Comparison of ENCODE assay signal across 9 mouse cellular contexts in the genomic region with DNA sequence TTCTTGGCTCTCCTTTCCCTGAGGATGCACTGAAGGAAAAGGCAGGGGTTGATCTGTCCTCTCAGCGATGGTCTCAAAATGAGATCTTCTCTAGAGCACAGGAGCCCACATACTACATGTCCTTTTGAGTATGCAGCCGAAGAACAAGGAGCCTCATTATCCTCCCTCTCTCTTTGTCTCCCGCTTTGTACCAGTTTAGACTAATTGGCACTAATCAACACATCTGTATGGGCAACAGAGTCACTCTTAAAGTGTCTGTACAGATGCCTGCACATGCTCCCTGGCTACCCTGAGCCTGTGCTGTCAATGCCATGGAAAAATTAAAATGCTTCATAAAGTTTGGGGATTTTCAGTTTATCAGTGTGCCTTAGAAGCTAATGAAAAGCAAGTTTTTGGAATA.
"Had no signal": no experiment of that assay in that cellular context is flagged by ENCODE, and none has a peak within 500 bp of the region (broad histone marks: within the 10 kb centered on the region; RNA-seq: fewer than 3 reads in every experiment).

No protein-coding gene starts in this region.

- DNase-seq: kidney, adult 18-20 months; kidney, postnatal 10 days; kidney, postnatal 4 days; left cerebral cortex, postnatal 4 days; lung, adult 2 months; right cerebral cortex, postnatal 4 days; spleen, adult 18-20 months; thymus, adult 2 months; thymus, postnatal 25 days had no signal
